Mouse (Mus musculus) heart, postnatal 0 days (tissue): ENCODE data around the gene Ccser1. TPM values are rescaled to one million over a fixed set of nuclear protein-coding genes. Genes with fewer than 3 reads are reported as not detected.

Experiments used
- ATAC-seq: fragments of 200-750 bp; cut with Nextera tagmentation; 2 replicates; pipeline ENCODE4 v1.8.0; 2017; ENCODE audit warnings: low read depth, moderate number of reproducible peaks, moderate library complexity; ENCODE audit not compliant: insufficient read depth
- DNase-seq: peaks from one replicate; pipeline ENCODE4 v3.0.0-alpha.2; 2016; ENCODE audit warnings: low spot score
- H3K27ac ChIP-seq: fragments of 300-500 bp; sonication (generic); 2 replicates; pipeline ENCODE4 v1.5.1; 2014; ENCODE audit warnings: low read depth, mild to moderate bottlenecking
- H3K27me3 ChIP-seq: fragments of 300-500 bp; sonication (generic); 2 replicates; pipeline ENCODE4 v1.6.1; 2014; ENCODE audit warnings: low read length, mixed read lengths; ENCODE audit not compliant: control insufficient read depth, insufficient read depth
- H3K36me3 ChIP-seq: fragments of 300-500 bp; sonication (generic); replicated peaks from 2 replicates; pipeline ENCODE4 v1.6.1; 2014; ENCODE audit warnings: low read length, mixed read lengths; ENCODE audit not compliant: control insufficient read depth, insufficient read depth
- H3K4me1 ChIP-seq: fragments of 300-500 bp; sonication (generic); 2 replicates; pipeline ENCODE4 v1.6.1; 2014; ENCODE audit warnings: antibody characterized with exemption; ENCODE audit not compliant: control insufficient read depth, insufficient read depth
- H3K4me2 ChIP-seq: fragments of 300-500 bp; sonication (generic); 2 replicates; pipeline ENCODE4 v1.6.1; 2014; ENCODE audit warnings: low read depth, mild to moderate bottlenecking, low read length, moderate library complexity
- H3K4me3 ChIP-seq: fragments of 300-500 bp; sonication (generic); 2 replicates; pipeline ENCODE4 v1.5.1; 2014; ENCODE audit warnings: low read depth, low read length
- H3K9ac ChIP-seq: fragments of 300-500 bp; sonication (generic); replicated peaks from 2 replicates; pipeline ENCODE4 v1.6.1; 2014; ENCODE audit warnings: low read depth, low read length, mixed read lengths
- H3K9me3 ChIP-seq: fragments of 300-500 bp; sonication (generic); replicated peaks from 2 replicates; pipeline ENCODE4 v1.6.1; 2016; ENCODE audit warnings: low read length; ENCODE audit not compliant: control insufficient read depth
- CTCF ChIP-seq: IDR thresholded peaks from 2 replicates; pipeline ENCODE4 v1.5.1; 2016; ENCODE audit warnings: antibody characterized with exemption, control low read depth, low read depth
- EP300 ChIP-seq: IDR thresholded peaks from 2 replicates; pipeline ENCODE4 v1.6.1; 2016; ENCODE audit warnings: antibody characterized with exemption, low read depth
- WGBS: fragments of 180-500 bp; shearing (Covaris S2); extraction: QIAGEN DNeasy Blood & Tissue Kit; methylation state at CpG from one replicate; pipeline ENCODE4 v1.1.7; 2014; 5-methylcytosine and 5-hydroxymethylcytosine counted together
- polyA plus RNA-seq: library from polyadenylated mRNA; unstranded; fragments of >200 nt; fragmentation: Nextera tagmentation; extraction: Ambion mirVana; gene quantifications from 2 replicates; pipeline ENCODE4 v1.2.1, GENCODE M21; 2015
- total RNA-seq: library from RNA; depleted of rRNA; stranded (reverse); fragments of >200 nt; gene quantifications from 2 replicates; pipeline ENCODE4 v1.2.3, GENCODE M21; 2014; ENCODE audit warnings: low replicate concordance

The Ccser1 gene
- total and polyA plus RNA-seq, 2 experiments from 2014 or later, result 0.34 to 1.4 TPM

DNA sequence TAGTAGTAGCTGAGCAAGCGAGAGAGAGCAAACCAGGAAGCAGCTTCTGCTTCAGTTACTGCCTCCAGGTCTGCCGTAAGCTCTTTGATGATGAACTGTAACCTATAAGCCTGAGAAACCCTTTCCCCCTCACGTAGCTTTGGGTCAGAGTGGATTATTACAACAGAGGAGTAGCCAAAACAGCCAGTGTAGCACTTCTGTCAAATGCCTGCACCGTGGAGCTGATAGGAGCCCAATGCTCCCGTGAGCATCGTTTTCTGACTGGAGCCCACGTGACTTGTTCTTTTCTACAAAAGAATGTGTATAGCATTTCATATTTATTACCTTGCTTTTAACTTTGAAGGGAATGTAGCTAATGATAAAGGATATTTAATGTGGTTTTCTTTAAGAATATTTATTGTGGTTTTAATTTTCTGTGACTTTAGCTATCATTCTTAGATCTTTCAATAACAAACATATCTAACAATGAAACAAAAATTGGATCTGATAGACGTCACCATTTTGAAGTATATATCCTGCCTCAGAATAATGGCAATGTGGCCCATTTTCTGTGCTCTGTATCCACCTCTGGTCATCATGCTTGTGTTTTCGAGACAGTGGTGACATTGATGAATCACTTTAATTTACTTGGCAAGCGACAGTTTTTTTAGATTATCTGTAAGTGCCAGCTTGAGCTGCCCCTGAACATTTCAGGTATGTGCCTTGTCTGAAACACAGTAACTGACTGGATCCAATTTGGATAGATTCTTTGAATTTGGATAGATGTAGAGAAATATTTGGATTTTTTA, 78.9 kb downstream of the Ccser1 start:
- TF ChIP-seq EP300, result no peak
- no peak for TF ChIP-seq CTCF
- Histone ChIP-seq H3K4me3 (no peak overlapping the region), H3K27me3 (no peaks in the 10 kb centered on the region), H3K27ac (no peak overlapping the region), H3K9ac (no peak overlapping the region), H3K4me1 (no peaks in the 10 kb centered on the region), H3K9me3 (no peaks in the 10 kb centered on the region), H3K4me2 (no peak overlapping the region), H3K36me3 (no peaks in the 10 kb centered on the region)
- ATAC-seq, result no peak
- 54% methylated on average over 10 of the region's 10 CpGs for WGBS
- DNase-seq, result no peak

DNA sequence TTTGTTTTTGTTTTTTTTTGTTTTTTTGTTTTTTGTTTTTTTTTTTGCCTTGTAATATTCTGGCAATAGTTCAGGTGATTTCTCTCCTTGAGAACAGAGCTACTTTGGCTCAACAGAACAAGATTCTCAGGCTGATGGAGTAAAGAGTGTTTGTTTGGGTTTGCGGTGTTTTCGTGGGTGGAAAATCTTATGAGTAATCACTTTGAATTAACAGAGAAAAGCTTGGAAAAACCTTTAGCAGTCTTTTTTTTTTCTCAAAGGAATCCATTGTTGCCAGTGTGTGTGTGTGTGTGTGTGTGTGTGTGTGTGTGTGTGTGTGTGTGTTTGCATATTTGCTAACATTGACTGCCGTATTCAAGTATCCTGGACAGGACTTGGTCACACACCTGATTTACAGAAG, 81.3 kb downstream of the Ccser1 start:
- DNase-seq (no peak), ATAC-seq (no peak)
- H3K4me2 ChIP-seq, result no peak overlapping the region
- H3K4me3 ChIP-seq, result no peak overlapping the region
- 67% methylated on average over 3 of the region's 3 CpGs for WGBS
- no peaks in the 10 kb centered on the region for H3K36me3 ChIP-seq
- H3K27me3 ChIP-seq, result no peaks in the 10 kb centered on the region
- H3K9ac ChIP-seq, result no peak overlapping the region
- H3K9me3 ChIP-seq, result no peaks in the 10 kb centered on the region
- TF ChIP-seq EP300 (no peak), CTCF (no peak)
- peak overlapping the region; percentile 67; the same call in 1 of the 2 replicates for H3K27ac ChIP-seq
- H3K4me1 ChIP-seq, result no peaks in the 10 kb centered on the region

DNA sequence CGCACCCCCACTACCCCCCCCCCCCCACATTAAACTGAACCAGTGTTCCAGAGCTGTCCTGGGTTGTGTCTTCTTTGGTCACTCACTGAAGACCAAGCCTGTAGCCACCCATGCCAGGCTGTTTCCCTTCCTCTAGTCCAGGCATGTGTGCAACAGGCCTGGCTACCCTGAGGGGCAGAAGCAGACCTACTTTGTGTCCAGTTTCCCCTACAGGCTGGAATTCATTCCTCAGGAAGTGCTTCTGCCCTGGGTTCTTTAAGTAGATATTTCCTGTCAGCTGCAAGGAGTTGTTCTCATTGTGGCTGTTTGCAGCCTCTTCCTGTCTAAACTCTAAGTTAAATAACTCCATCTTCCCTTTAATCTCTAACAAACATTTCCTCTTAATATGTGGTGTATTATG, 82.3 kb downstream of the Ccser1 start:
- H3K36me3 ChIP-seq, result no peaks in the 10 kb centered on the region
- no peaks in the 10 kb centered on the region for H3K9me3 ChIP-seq
- WGBS, result no CpG with 5 or more reads among the region's 1 CpGs
- no peak overlapping the region for H3K9ac ChIP-seq
- H3K4me1 ChIP-seq, result no peaks in the 10 kb centered on the region
- peak overlapping the region; percentile 67 for H3K27ac ChIP-seq
- H3K27me3 ChIP-seq, result no peaks in the 10 kb centered on the region
- ATAC-seq, result peak; percentile 24; the same call in 1 of the 2 replicates
- no peak overlapping the region for H3K4me3 ChIP-seq
- TF ChIP-seq CTCF (no peak), EP300 (no peak)
- peak; percentile 25 for DNase-seq
- no peak overlapping the region for H3K4me2 ChIP-seq

DNA sequence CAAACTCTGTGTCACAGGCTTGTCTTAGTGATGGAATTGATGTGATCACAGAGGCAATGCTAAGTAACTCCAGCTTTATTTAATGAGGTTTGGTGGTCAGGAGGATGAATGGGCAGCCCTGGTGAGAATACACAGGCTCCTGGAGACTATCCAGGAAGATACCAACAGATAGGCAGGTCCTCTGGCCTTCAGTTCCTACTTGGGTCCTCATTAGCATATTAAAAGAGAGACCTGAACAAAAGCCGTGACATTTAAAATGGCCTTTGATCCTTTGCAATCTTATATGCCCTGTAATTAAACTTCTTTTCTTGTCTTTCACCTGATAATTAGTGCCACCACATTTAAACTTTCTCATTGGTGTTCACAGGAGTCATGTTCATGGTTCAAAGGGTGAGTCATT, 83.2 kb downstream of the Ccser1 start:
- Histone ChIP-seq H3K4me1 (no peaks in the 10 kb centered on the region), H3K4me2 (no peak overlapping the region), H3K9me3 (no peaks in the 10 kb centered on the region), H3K27me3 (no peaks in the 10 kb centered on the region), H3K4me3 (no peak overlapping the region), H3K9ac (no peak overlapping the region), H3K27ac (peak overlapping the region; percentile 45; the same call in 1 of the 2 replicates), H3K36me3 (no peaks in the 10 kb centered on the region)
- ATAC-seq (no peak), DNase-seq (no peak)
- TF ChIP-seq EP300 (no peak), CTCF (no peak)
- 43% methylated on average over 1 of the region's 1 CpGs for WGBS

DNA sequence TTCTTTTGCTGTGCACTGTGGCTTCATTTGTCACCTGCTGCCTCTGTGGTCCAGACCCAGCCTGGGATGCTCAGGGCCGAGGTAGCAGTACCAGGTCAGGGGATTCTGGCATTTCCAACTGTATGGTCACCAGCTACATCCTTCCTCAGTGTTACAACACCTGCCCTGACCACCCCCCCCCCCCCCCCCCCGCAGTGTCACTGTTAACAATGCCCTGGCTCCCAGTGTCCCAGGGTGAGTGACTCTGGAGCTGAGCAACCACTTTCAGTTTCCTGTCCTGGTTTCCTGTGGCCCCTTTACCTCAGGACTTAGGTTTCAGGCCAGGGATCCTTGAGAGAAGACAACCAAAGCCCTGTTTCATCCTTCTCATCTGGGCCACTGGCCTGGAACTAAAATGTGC, 90.9 kb downstream of the Ccser1 start:
- WGBS, result 48% methylated on average over 1 of the region's 2 CpGs
- H3K4me1 ChIP-seq, result no peaks in the 10 kb centered on the region
- no peaks in the 10 kb centered on the region for H3K36me3 ChIP-seq
- no peaks in the 10 kb centered on the region for H3K27me3 ChIP-seq
- no peak overlapping the region for H3K27ac ChIP-seq
- ATAC-seq, result 0 out of 2 replicates have a peak, but pooled peaks have one; percentile 30
- H3K9me3 ChIP-seq, result no peaks in the 10 kb centered on the region
- H3K9ac ChIP-seq, result no peak overlapping the region
- TF ChIP-seq CTCF (no peak), EP300 (no peak)
- no peak overlapping the region for H3K4me2 ChIP-seq
- no peak for DNase-seq
- H3K4me3 ChIP-seq, result no peak overlapping the region

DNA sequence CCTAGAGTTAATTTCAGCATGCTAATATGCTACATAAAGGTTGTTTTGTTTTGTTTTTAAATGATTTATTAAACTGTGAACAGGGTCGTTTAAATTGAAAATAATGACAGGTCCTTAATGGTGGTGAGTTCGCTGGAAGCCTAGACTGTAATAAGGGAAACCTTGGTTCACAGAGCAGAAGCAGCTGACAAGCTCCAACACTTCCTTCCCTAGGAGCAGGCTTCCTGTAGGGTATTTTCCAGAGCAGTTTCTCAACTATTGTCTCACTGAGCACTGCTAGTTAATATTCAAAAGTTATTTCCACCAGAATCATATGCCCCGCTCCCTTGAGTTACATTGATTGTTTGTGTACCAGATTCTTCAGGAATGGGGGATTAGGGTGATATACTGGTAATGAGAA, 93.3 kb downstream of the Ccser1 start:
- WGBS, result 68% methylated on average over 3 of the region's 3 CpGs
- ATAC-seq, result no peak
- DNase-seq, result no peak
- Histone ChIP-seq H3K4me1 (no peaks in the 10 kb centered on the region), H3K9me3 (no peaks in the 10 kb centered on the region), H3K9ac (no peak overlapping the region), H3K36me3 (no peaks in the 10 kb centered on the region), H3K4me3 (no peak overlapping the region), H3K27ac (peak overlapping the region; percentile 43; the same call in 1 of the 2 replicates), H3K27me3 (no peaks in the 10 kb centered on the region), H3K4me2 (no peak overlapping the region)
- TF ChIP-seq CTCF (no peak), EP300 (no peak)
